In the genomic region with DNA sequence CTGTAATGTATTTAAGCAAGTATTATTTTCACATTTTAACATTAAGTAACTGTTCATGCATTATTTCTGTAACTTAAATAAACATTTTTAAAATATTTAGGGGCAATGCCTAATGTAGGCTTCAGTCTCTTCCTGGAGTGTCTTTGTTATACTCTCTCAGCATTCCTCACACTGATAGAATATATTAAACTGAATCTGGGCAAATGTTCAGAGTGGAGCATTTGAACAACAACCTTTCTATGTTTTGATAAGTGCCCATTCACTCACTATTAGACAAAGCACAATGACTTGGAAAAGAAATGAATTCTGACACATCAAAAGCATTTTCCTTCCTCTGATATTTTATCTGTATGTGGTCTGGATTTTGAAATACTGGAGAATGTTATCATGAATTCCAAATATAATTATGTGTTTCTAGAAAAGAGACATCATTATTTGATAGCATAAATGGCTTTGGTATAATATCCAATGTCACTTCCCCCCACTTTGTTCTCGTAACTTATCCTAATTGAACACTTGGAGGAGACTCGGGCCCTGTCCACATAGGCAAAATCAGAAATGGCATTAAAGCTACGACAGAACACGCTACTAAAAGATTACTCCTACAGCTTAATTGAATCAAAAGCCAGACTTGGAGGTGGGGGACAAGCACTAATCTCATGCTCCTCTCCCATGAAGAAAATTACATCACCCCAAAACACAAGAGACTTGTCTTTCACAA, we compare ENCODE assay signal across 23 mouse cellular contexts.
A peak's percentile ranks its signal among the peaks of the same experiment; 100 is the strongest.
DNase-seq lines count a peak whose midpoint lies in the region; ATAC-seq and TF ChIP-seq lines count a peak whose summit lies in the region.
"Had no signal": no experiment of that assay in that cellular context is flagged by ENCODE, and none has a peak within 500 bp of the region (broad histone marks: within the 10 kb centered on the region; RNA-seq: fewer than 3 reads in every experiment).

No protein-coding gene starts in this region.

- H3K4me2 ChIP-seq in lung, embryonic 16.5 days (ENCODE audit: low read depth, low read length) = no peak overlapping the region
- no peak overlapping the region for H3K4me2 ChIP-seq in hindbrain, embryonic 13.5 days
- H3K4me2 ChIP-seq: forebrain, embryonic 13.5 days; heart, embryonic 12.5 days had no signal

- H3K27ac ChIP-seq in layer of hippocampus, adult 2 months = peak overlapping the region; percentile 68
- peak overlapping the region; percentile 78 for H3K27ac ChIP-seq in lung, embryonic 16.5 days (ENCODE audit: low read length)
- peak overlapping the region; percentile 84; the same call in 1 of the 2 replicates for H3K27ac ChIP-seq in cortical plate, adult 2 months (ENCODE audit: insufficient read depth, low read length)
- H3K27ac ChIP-seq in hindbrain, embryonic 13.5 days = no peak overlapping the region
- H3K27ac ChIP-seq: embryonic facial prominence, embryonic 10.5 days; forebrain, embryonic 13.5 days; heart, adult 2 months; hindbrain, postnatal 0 days had no signal

- H3K36me3 ChIP-seq in lung, embryonic 16.5 days (ENCODE audit: control insufficient read depth, insufficient read depth, low read length) = no peaks in the 10 kb centered on the region
- no peaks in the 10 kb centered on the region for H3K36me3 ChIP-seq in hindbrain, embryonic 13.5 days
- H3K36me3 ChIP-seq: embryonic facial prominence, embryonic 10.5 days; heart, embryonic 12.5 days had no signal

- no peak overlapping the region for H3K9ac ChIP-seq in lung, embryonic 16.5 days (ENCODE audit: low read length)
- H3K9ac ChIP-seq in hindbrain, embryonic 13.5 days = no peak overlapping the region
- H3K9ac ChIP-seq: forebrain, embryonic 13.5 days; forebrain, postnatal 0 days; heart, embryonic 12.5 days had no signal

- TF ChIP-seq POLR2A in cortical plate, adult 2 months (IDR thresholded peaks at IDR 0.05; ENCODE audit: extremely low read depth, insufficient read depth, low read length) = no peak

- WGBS in lung, embryonic 16.5 days = 41% methylated on average over 4 of the region's 4 CpGs
- 81% methylated on average over 4 of the region's 4 CpGs for WGBS in hindbrain, embryonic 13.5 days

- H3K9me3 ChIP-seq in lung, embryonic 16.5 days (ENCODE audit: control insufficient read depth, low read length) = no peaks in the 10 kb centered on the region
- H3K9me3 ChIP-seq in hindbrain, embryonic 13.5 days = no peaks in the 10 kb centered on the region
- H3K9me3 ChIP-seq: embryonic facial prominence, embryonic 10.5 days; forebrain, embryonic 13.5 days had no signal

- H3K4me1 ChIP-seq in lung, embryonic 16.5 days (replicated peaks; ENCODE audit: control insufficient read depth, insufficient read depth, low read length) = peaks cover 6% of the 10 kb centered on the region; the same call in 1 of the 2 replicates
- no peaks in the 10 kb centered on the region for H3K4me1 ChIP-seq in cortical plate, adult 2 months (ENCODE audit: control insufficient read depth, insufficient read depth, low read length)
- H3K4me1 ChIP-seq in hindbrain, embryonic 13.5 days (replicated peaks) = no peaks in the 10 kb centered on the region
- H3K4me1 ChIP-seq: embryonic facial prominence, embryonic 10.5 days; forebrain, embryonic 13.5 days; heart, embryonic 12.5 days had no signal

- no peaks in the 10 kb centered on the region for H3K27me3 ChIP-seq in lung, embryonic 16.5 days (ENCODE audit: control insufficient read depth, insufficient read depth, low read depth, low read length)
- no peaks in the 10 kb centered on the region for H3K27me3 ChIP-seq in hindbrain, embryonic 13.5 days
- H3K27me3 ChIP-seq: CH12.LX; forebrain, embryonic 13.5 days; heart, embryonic 12.5 days had no signal

- peak; percentile 86 for ATAC-seq in lung, embryonic 16.5 days (ENCODE audit: low read depth)
- no peak for ATAC-seq in hindbrain, embryonic 13.5 days (ENCODE audit: low FRiP score)
- ATAC-seq: forebrain, embryonic 13.5 days; forebrain, postnatal 0 days; hindbrain, postnatal 0 days had no signal

- TF ChIP-seq CTCF in layer of hippocampus, adult 2 months (conservative IDR thresholded peaks at IDR 0.05) = no peak
- no peak for TF ChIP-seq CTCF in cortical plate, adult 2 months (IDR thresholded peaks at IDR 0.05; ENCODE audit: extremely low read depth, insufficient read depth, low read length)

- H3K4me3 ChIP-seq in layer of hippocampus, adult 2 months = no peak overlapping the region
- no peak overlapping the region for H3K4me3 ChIP-seq in lung, embryonic 16.5 days (ENCODE audit: low read length)
- H3K4me3 ChIP-seq in cortical plate, adult 2 months (ENCODE audit: insufficient read depth, low read length) = no peak overlapping the region
- no peak overlapping the region for H3K4me3 ChIP-seq in hindbrain, embryonic 13.5 days
- H3K4me3 ChIP-seq: embryonic facial prominence, embryonic 10.5 days; forebrain, embryonic 13.5 days; heart, adult 2 months; heart, embryonic 12.5 days had no signal

- peak; percentile 51 for DNase-seq in heart, adult 11 months
- no peak for DNase-seq in heart, adult 18-20 months
- DNase-seq in layer of hippocampus, adult 2 months (ENCODE audit: low spot score in 2 of 2) = no peak
- DNase-seq in layer of hippocampus, adult 11-12 months (ENCODE audit: low spot score) = no peak
- DNase-seq in lung, postnatal 36 days = no peak
- DNase-seq: adrenal gland, adult 2 months; adrenal gland, postnatal 25 days; cerebellum, adult 11 months; cerebellum, adult 9-11 months; cerebellum, postnatal 36 days; forebrain, postnatal 0 days; gastrocnemius, postnatal 36 days; heart, adult 2 months; heart, postnatal 14 days; kidney, adult 11 months had no signal
